In the genomic region with DNA sequence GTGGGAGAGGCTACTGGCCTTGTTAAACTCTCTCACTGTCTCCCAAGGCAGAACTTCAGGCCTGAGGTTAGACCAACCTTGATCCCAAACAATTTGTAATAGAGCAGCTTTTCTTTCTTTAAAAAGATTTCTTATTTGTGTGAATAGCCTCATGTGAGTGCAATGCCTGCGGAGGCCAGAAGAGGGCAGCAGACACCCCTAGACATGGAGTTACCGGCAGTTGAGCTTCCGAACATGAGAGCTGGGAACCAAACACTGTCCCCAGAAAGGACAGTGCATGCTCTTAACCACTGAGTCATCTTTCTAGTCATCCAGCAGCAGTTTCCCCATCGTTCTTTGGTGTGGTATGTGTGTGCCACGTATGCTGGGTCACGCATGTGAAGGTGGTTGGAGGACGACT, we compare ENCODE assay signal across 10 mouse cellular contexts. TPM values are rescaled to one million over a fixed set of nuclear protein-coding genes. Genes with fewer than 3 reads are reported as not detected.
DNase-seq lines count a peak whose midpoint lies in the region; ATAC-seq and TF ChIP-seq lines count a peak whose summit lies in the region.
"Had no signal": no experiment of that assay in that cellular context is flagged by ENCODE, and none has a peak within 500 bp of the region (broad histone marks: within the 10 kb centered on the region; RNA-seq: fewer than 3 reads in every experiment).

No protein-coding gene starts in this region.

- DNase-seq in kidney, adult 2 months, result peak; percentile 31
- no peak for DNase-seq in kidney, adult 11 months
- peak; percentile 90 for DNase-seq in ES-CJ7 (ENCODE audit: low read depth, low spot score)
- peak; percentile 60 for DNase-seq in lung, postnatal 36 days
- no peak for DNase-seq in retina, postnatal 1 day
- DNase-seq in adrenal gland, adult 8-10 months, result no peak

- no peaks in the 10 kb centered on the region for H3K4me1 ChIP-seq in kidney, adult 2 months (ENCODE audit: control insufficient read depth, insufficient read depth, low read length)
- peaks cover 6% of the 10 kb centered on the region for H3K4me1 ChIP-seq in embryonic fibroblast, embryonic 13.5 days (ENCODE audit: control insufficient read depth, insufficient read depth, low read length)
- H3K4me1 ChIP-seq in forebrain, embryonic 15.5 days, result peaks cover 2% of the 10 kb centered on the region; the same call in 1 of the 2 replicates

- ATAC-seq in forebrain, embryonic 15.5 days (replicated peaks), result no peak

- TF ChIP-seq CTCF in kidney, adult 2 months (conservative IDR thresholded peaks at IDR 0.05; ENCODE audit: insufficient read depth, insufficient read length, low read depth, low read length), result peak; percentile 57
- TF ChIP-seq CTCF in embryonic fibroblast, embryonic 13.5 days (IDR thresholded peaks at IDR 0.05; ENCODE audit: borderline replicate concordance, insufficient read depth, low read length), result peak; percentile 26; the same call in 1 of the 2 replicates

- no peaks in the 10 kb centered on the region for H3K27me3 ChIP-seq in kidney, adult 2 months (replicated peaks; ENCODE audit: control insufficient read depth, insufficient read depth, low read length)
- no peaks in the 10 kb centered on the region for H3K27me3 ChIP-seq in forebrain, embryonic 15.5 days

- no peak overlapping the region for H3K4me2 ChIP-seq in forebrain, embryonic 15.5 days (replicated peaks)

- peak overlapping the region; percentile 29; the same call in 1 of the 2 replicates for H3K27ac ChIP-seq in kidney, adult 2 months (ENCODE audit: insufficient read depth, low read depth, low read length)
- no peak overlapping the region for H3K27ac ChIP-seq in embryonic fibroblast, embryonic 13.5 days (ENCODE audit: insufficient read depth, low read length)
- no peak overlapping the region for H3K27ac ChIP-seq in forebrain, embryonic 15.5 days (replicated peaks)

- no peaks in the 10 kb centered on the region for H3K36me3 ChIP-seq in kidney, adult 2 months (ENCODE audit: control insufficient read depth, insufficient read depth, low read length)
- no peaks in the 10 kb centered on the region for H3K36me3 ChIP-seq in forebrain, embryonic 15.5 days

- no peak for TF ChIP-seq POLR2A in kidney, adult 2 months (IDR thresholded peaks at IDR 0.05; ENCODE audit: low read depth, low read length)
- no peak for TF ChIP-seq POLR2A in embryonic fibroblast, embryonic 13.5 days (IDR thresholded peaks at IDR 0.05; ENCODE audit: low read depth, low read length)

- WGBS in kidney, adult 2 months, result 93% methylated on average over 7 of the region's 7 CpGs
- 92% methylated on average over 7 of the region's 7 CpGs for WGBS in forebrain, embryonic 15.5 days

- no peaks in the 10 kb centered on the region for H3K9me3 ChIP-seq in forebrain, embryonic 15.5 days

- no peak overlapping the region for H3K4me3 ChIP-seq in kidney, adult 2 months (ENCODE audit: insufficient read depth, low read depth, low read length)
- no peak overlapping the region for H3K4me3 ChIP-seq in embryonic fibroblast, embryonic 13.5 days (ENCODE audit: insufficient read depth, low read length)
- H3K4me3 ChIP-seq in forebrain, embryonic 15.5 days, result no peak overlapping the region

- no peak overlapping the region for H3K9ac ChIP-seq in forebrain, embryonic 15.5 days (replicated peaks)

RNA-seq across cellular contexts. Expression of gene Pltp, which starts 10.1 kb away (rescaled TPM):
- 39.6 and 41.5 TPM in 2 replicates for polyA plus RNA-seq in kidney, adult 2 months (2012; rRNA removed)
- 26.5 and 39.5 TPM in 2 replicates for polyA plus RNA-seq in embryonic fibroblast, embryonic 13.5 days (2011; ENCODE audit: insufficient read length, low read depth, missing spikeins)
- polyA plus RNA-seq in forebrain, embryonic 15.5 days (2015; fragmentation: Nextera tagmentation; extraction: Ambion mirVana), result 45.3 and 50.7 TPM in 2 replicates
- 10 to 100 TPM; 26.0 to 57.3 (median 35.5) TPM for total RNA-seq in adrenal gland, adult 8-10 months (2022)

RNA-seq across cellular contexts. Expression of gene Pcif1, which starts 11.5 kb away (rescaled TPM):
- 37.2 and 43.1 TPM in 2 replicates for polyA plus RNA-seq in kidney, adult 2 months (2012; rRNA removed)
- polyA plus RNA-seq in embryonic fibroblast, embryonic 13.5 days (2011; ENCODE audit: insufficient read length, low read depth, missing spikeins), result 18.2 and 18.3 TPM in 2 replicates
- polyA plus RNA-seq in forebrain, embryonic 15.5 days (2015; fragmentation: Nextera tagmentation; extraction: Ambion mirVana), result 94.8 and 101 TPM in 2 replicates
- 10 to 100 TPM; 49.4 to 74.0 (median 65.6) TPM for total RNA-seq in adrenal gland, adult 8-10 months (2022)

RNA-seq across cellular contexts. Expression of gene Neurl2, which starts 34.3 kb away (rescaled TPM):
- 3.7 and 4.7 TPM in 2 replicates for polyA plus RNA-seq in kidney, adult 2 months (2012; rRNA removed)
- 5.0 and 7.4 TPM in 2 replicates for polyA plus RNA-seq in embryonic fibroblast, embryonic 13.5 days (2011; ENCODE audit: insufficient read length, low read depth, missing spikeins)
- polyA plus RNA-seq in forebrain, embryonic 15.5 days (2015; fragmentation: Nextera tagmentation; extraction: Ambion mirVana), result 5.6 and 6.5 TPM in 2 replicates
- 1 to 10 TPM in 3 of 4 experiments, under 1 TPM in 1; 0.90 to 4.9 (median 3.1) TPM for total RNA-seq in adrenal gland, adult 8-10 months (2022)

RNA-seq across cellular contexts. Expression of gene Ctsa, which starts 34.9 kb away (rescaled TPM):
- 504 and 687 TPM in 2 replicates for polyA plus RNA-seq in kidney, adult 2 months (2012; rRNA removed)
- 250 and 288 TPM in 2 replicates for polyA plus RNA-seq in embryonic fibroblast, embryonic 13.5 days (2011; ENCODE audit: insufficient read length, low read depth, missing spikeins)
- polyA plus RNA-seq in forebrain, embryonic 15.5 days (2015; fragmentation: Nextera tagmentation; extraction: Ambion mirVana), result 97.7 and 98.4 TPM in 2 replicates
- total RNA-seq in adrenal gland, adult 8-10 months (2022), result 100 to 1,000 TPM; 103 to 166 (median 137) TPM

RNA-seq across cellular contexts. Expression of gene Spata25, which starts 39.2 kb away (rescaled TPM):
- 0.20 TPM in 1 of 2 replicates, not detected in the other for polyA plus RNA-seq in kidney, adult 2 months (2012; rRNA removed)
- not detected in 2 replicates for polyA plus RNA-seq in embryonic fibroblast, embryonic 13.5 days (2011; ENCODE audit: insufficient read length, low read depth, missing spikeins)
- polyA plus RNA-seq in forebrain, embryonic 15.5 days (2015; fragmentation: Nextera tagmentation; extraction: Ambion mirVana), result not detected in 2 replicates
- total RNA-seq in adrenal gland, adult 8-10 months (2022), result under 1 TPM in 2 of 4 experiments, not detected in 2; 0.51 to 0.86 TPM
- total RNA-seq: neutrophil, adult 5-6 weeks had no signal
- polyA plus RNA-seq: limb, embryonic 11.5 days had no signal

Comparison
In these comparisons a context has a peak if more than half of its experiments do, and no peak if none do; other contexts are left out.
1. DNase-seq: peak in kidney, adult 2 months (single experiment), ES-CJ7 (single experiment) and lung, postnatal 36 days (single experiment); none in kidney, adult 11 months (single experiment), retina, postnatal 1 day (single experiment) and adrenal gland, adult 8-10 months (single experiment).